Mouse (Mus musculus): ENCODE data around the gene Mthfr.

DNA sequence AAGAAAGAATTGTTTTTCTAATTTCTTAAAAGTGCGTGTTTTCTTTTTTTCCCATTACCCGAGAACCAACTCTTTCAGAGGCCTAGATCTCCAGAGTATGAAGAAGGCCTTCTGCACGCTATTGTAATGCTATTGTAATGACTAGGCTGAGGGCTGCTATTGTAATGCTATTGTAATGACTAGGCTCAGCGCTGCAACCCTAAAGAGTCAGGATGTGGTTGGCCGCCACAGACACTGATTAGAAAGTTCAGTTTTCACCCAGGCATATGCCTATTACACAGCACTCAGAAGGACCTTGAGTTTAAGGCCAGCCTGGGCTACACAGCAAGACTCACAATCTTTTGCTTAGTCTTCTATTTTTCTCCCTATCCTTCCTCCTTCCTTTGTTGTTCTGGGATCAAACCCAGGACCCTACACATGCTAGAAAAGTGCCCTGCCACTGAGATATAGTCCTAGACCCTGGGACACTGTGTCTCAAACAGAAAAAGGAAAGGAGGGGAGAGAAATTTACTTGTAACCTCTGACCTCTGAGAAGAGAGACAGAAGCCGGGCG is 4.9 kb upstream of the Mthfr start:
- TF ChIP-seq CTCF (conservative IDR thresholded peaks at IDR 0.05 in 1 of 2, IDR thresholded peaks at IDR 0.05 in 1 of 2; ENCODE audit: low read depth in 2 of 2, low read length in 2 of 2) (no peak), HCFC1 (IDR thresholded peaks at IDR 0.05; ENCODE audit: low read depth, low read length) (no peak), UBTF (IDR thresholded peaks at IDR 0.05; ENCODE audit: low read depth, low read length) (no peak), POLR2AphosphoS2 (IDR thresholded peaks at IDR 0.05; ENCODE audit: low read depth, low read length) (no peak), ZNF384 (IDR thresholded peaks at IDR 0.05; ENCODE audit: low read depth, low read length) (peak; percentile 53), CHD2 (IDR thresholded peaks at IDR 0.05; ENCODE audit: low read length) (no peak), POLR2A (IDR thresholded peaks at IDR 0.05; ENCODE audit: low read depth, low read length) (no peak), MXI1 (IDR thresholded peaks at IDR 0.05; ENCODE audit: low read depth, low read length) (0 out of 2 replicates have a peak, but pooled peaks have one; percentile 46), EP300 (IDR thresholded peaks at IDR 0.05; ENCODE audit: low read length) (peak; percentile 88), MAX (IDR thresholded peaks at IDR 0.05; ENCODE audit: low read length) (0 out of 2 replicates have a peak, but pooled peaks have one; percentile 28)

Data from CH12.LX (cell line).